Mouse (Mus musculus) cortical plate, adult 2 months (tissue): ENCODE data around the gene Ssna1.

Source experiments
- CTCF ChIP-seq: fragments of 200-500 bp; IDR thresholded peaks from 2 replicates; pipeline ENCODE4 v1.5.1; 2011; ENCODE audit warnings: mild to moderate bottlenecking, control low read depth, low read length; ENCODE audit not compliant: insufficient read depth; ENCODE audit errors: extremely low read depth
- POLR2A ChIP-seq: fragments of 200-500 bp; IDR thresholded peaks from 2 replicates; pipeline ENCODE4 v1.6.1; 2011; ENCODE audit warnings: mild to moderate bottlenecking, low read length, control low read depth; ENCODE audit not compliant: insufficient read depth; ENCODE audit errors: extremely low read depth

- TF ChIP-seq POLR2A: 0 out of 2 replicates have a peak, but pooled peaks have one; percentile 0
- TF ChIP-seq CTCF: no peak
Observed at GRCm38 (mm10) chr2:25285551-25285950, 13.3 kb upstream of the Ssna1 start.
